Mouse (Mus musculus) ES-Bruce4 (cell line): ENCODE measurements around the gene Kcnip1.

ENCODE experiments used
- CTCF ChIP-seq: IDR thresholded peaks from one replicate; pipeline ENCODE4 v1.8.1; 2011; ENCODE audit warnings: low read depth, low read length
- EP300 ChIP-seq: IDR thresholded peaks from 2 replicates; pipeline ENCODE4 v1.6.1; 2011; ENCODE audit warnings: low read depth, low read length; ENCODE audit not compliant: insufficient read depth

GRCm38 (mm10) chr11:33918424-33918823, 74.5 kb downstream of the Kcnip1 start:
- no peak for TF ChIP-seq EP300
- no peak for TF ChIP-seq CTCF
